Mouse (Mus musculus) liver, adult 2 months (tissue): ENCODE data around the gene Wdfy4. TPM values are rescaled to one million over a fixed set of nuclear protein-coding genes. Genes with fewer than 3 reads are reported as not detected.
A peak's percentile ranks its signal among the peaks of the same experiment; 100 is the strongest.

Experiments
- DNase-seq: peaks from one replicate; pipeline ENCODE4 v3.0.0-alpha.2; 2011; ENCODE audit warnings: low read depth, low spot score; ENCODE audit errors: extremely low read depth
- H3K27ac ChIP-seq: fragments of 200-500 bp; replicated peaks from 2 replicates; pipeline ENCODE4 v1.5.1; 2012; ENCODE audit warnings: low read depth, mild to moderate bottlenecking, control low read depth, inconsistent platforms, low read length; ENCODE audit not compliant: insufficient read depth
- H3K27me3 ChIP-seq: fragments of 200-500 bp; 2 replicates; pipeline ENCODE4 v1.6.1; 2012; ENCODE audit warnings: mild to moderate bottlenecking, moderate library complexity, low read length, inconsistent platforms; ENCODE audit not compliant: control insufficient read depth, insufficient read depth
- H3K36me3 ChIP-seq: fragments of 200-500 bp; 2 replicates; pipeline ENCODE4 v1.6.1; 2012; ENCODE audit warnings: low read length, inconsistent platforms; ENCODE audit not compliant: control insufficient read depth, insufficient read depth
- H3K4me1 ChIP-seq: fragments of 200-500 bp; 2 replicates; pipeline ENCODE4 v1.6.1; 2011; ENCODE audit warnings: low read length; ENCODE audit not compliant: control insufficient read depth, insufficient read depth
- H3K4me3 ChIP-seq: fragments of 200-500 bp; 2 replicates; pipeline ENCODE4 v1.5.1; 2011; ENCODE audit warnings: low read depth, mild to moderate bottlenecking, control low read depth, low read length, moderate library complexity; ENCODE audit not compliant: insufficient read depth
- H3K79me2 ChIP-seq: fragments of 200-500 bp; 2 replicates; pipeline ENCODE4 v1.6.1; 2012; ENCODE audit warnings: inconsistent platforms, mild to moderate bottlenecking, low read length, moderate library complexity; ENCODE audit not compliant: control insufficient read depth, insufficient read depth
- H3K9ac ChIP-seq: fragments of 200-500 bp; 2 replicates; pipeline ENCODE4 v1.6.1; 2012; ENCODE audit warnings: low read depth, mild to moderate bottlenecking, control low read depth, inconsistent platforms, low read length
- CTCF ChIP-seq: fragments of 200-500 bp; IDR thresholded peaks from 2 replicates; pipeline ENCODE4 v1.5.1; 2011; ENCODE audit warnings: low read depth, low read length, control low read depth
- POLR2A ChIP-seq: fragments of 200-500 bp; IDR thresholded peaks from 2 replicates; pipeline ENCODE4 v1.6.1; 2011; ENCODE audit warnings: low read length, control low read depth; ENCODE audit not compliant: insufficient read depth; ENCODE audit errors: extremely low read depth
- WGBS: fragments of 180-500 bp; shearing (Covaris S2); methylation state at CpG from one replicate; pipeline ENCODE4 v1.1.7; 2018; 5-methylcytosine and 5-hydroxymethylcytosine counted together
- polyA plus RNA-seq: library from polyadenylated mRNA; depleted of rRNA; stranded (reverse); fragments of >200 nt; gene quantifications from 2 replicates; pipeline ENCODE4 v1.2.3, GENCODE M21; 2012; rRNA removed
- total RNA-seq: library from RNA; depleted of rRNA; stranded (reverse); fragments of >200 nt; gene quantifications from 2 replicates; pipeline ENCODE4 v1.2.3, GENCODE M21; 2014; rRNA removed

The Wdfy4 gene
- total RNA-seq = 3.0 and 5.8 TPM in 2 replicates
- polyA plus RNA-seq = 0.52 and 2.1 TPM in 2 replicates

- Histone ChIP-seq H3K4me3 (peak within 1 kb of the TSS; percentile 18), H3K27me3 (no peaks in the 10 kb centered on the region), H3K4me1 (no peaks in the 10 kb centered on the region), H3K9ac (no peak within 1 kb of the TSS), H3K79me2 (no peaks in the 10 kb centered on the region), H3K36me3 (no peaks in the 10 kb centered on the region), H3K27ac (peak within 1 kb of the TSS; percentile 61)
- peak; percentile 36 for DNase-seq
- WGBS = 77% methylated on average over 11 of the region's 11 CpGs
- no peak for TF ChIP-seq POLR2A
- no peak for TF ChIP-seq CTCF
These were observed at the start of gene Wdfy4 for GRCm38 (mm10) chr14:33185068-33185800. Wdfy4 (minus strand) TSS chr14:33185508.

GRCm38 (mm10) chr14:33232048-33232447 lies 46.7 kb upstream of the Wdfy4 start:
- H3K36me3 ChIP-seq = no peaks in the 10 kb centered on the region
- TF ChIP-seq CTCF = no peak
- TF ChIP-seq POLR2A = no peak
- peaks cover 2% of the 10 kb centered on the region; the same call in 1 of the 2 replicates for H3K27me3 ChIP-seq
- WGBS = 67% methylated on average over 5 of the region's 5 CpGs
- no peak overlapping the region for H3K27ac ChIP-seq
- H3K9ac ChIP-seq = no peak overlapping the region
- H3K4me1 ChIP-seq = no peaks in the 10 kb centered on the region
- no peak for DNase-seq
- H3K4me3 ChIP-seq = no peak overlapping the region
- no peaks in the 10 kb centered on the region for H3K79me2 ChIP-seq

- no peak for DNase-seq
- 80% methylated on average over 3 of the region's 3 CpGs for WGBS
- no peaks in the 10 kb centered on the region for H3K79me2 ChIP-seq
- H3K27me3 ChIP-seq = peaks cover 2% of the 10 kb centered on the region; the same call in 1 of the 2 replicates
- no peak overlapping the region for H3K27ac ChIP-seq
- no peaks in the 10 kb centered on the region for H3K36me3 ChIP-seq
- H3K4me3 ChIP-seq = no peak overlapping the region
- TF ChIP-seq CTCF (no peak), POLR2A (no peak)
- no peak overlapping the region for H3K9ac ChIP-seq
- H3K4me1 ChIP-seq = no peaks in the 10 kb centered on the region
These were observed 46.0 kb upstream of the Wdfy4 start for GRCm38 (mm10) chr14:33231311-33231710.

GRCm38 (mm10) chr14:33230672-33231071 lies 45.4 kb upstream of the Wdfy4 start:
- Histone ChIP-seq H3K4me3 (no peak overlapping the region), H3K9ac (no peak overlapping the region), H3K36me3 (no peaks in the 10 kb centered on the region), H3K27ac (no peak overlapping the region), H3K4me1 (no peaks in the 10 kb centered on the region), H3K27me3 (peaks cover 2% of the 10 kb centered on the region; the same call in 1 of the 2 replicates), H3K79me2 (no peaks in the 10 kb centered on the region)
- 88% methylated on average over 4 of the region's 4 CpGs for whole genome bisulfite sequencing
- TF ChIP-seq POLR2A (no peak), CTCF (no peak)
- DNase-seq = no peak

GRCm38 (mm10) chr14:33225235-33225634 lies 39.9 kb upstream of the Wdfy4 start:
- 72% methylated on average over 4 of the region's 4 CpGs for WGBS
- peaks cover 2% of the 10 kb centered on the region; the same call in 1 of the 2 replicates for H3K27me3 ChIP-seq
- no peak overlapping the region for H3K27ac ChIP-seq
- TF ChIP-seq CTCF = no peak
- no peak for TF ChIP-seq POLR2A
- H3K36me3 ChIP-seq = no peaks in the 10 kb centered on the region
- H3K4me3 ChIP-seq = no peak overlapping the region
- H3K79me2 ChIP-seq = no peaks in the 10 kb centered on the region
- H3K4me1 ChIP-seq = no peaks in the 10 kb centered on the region
- DNase-seq = no peak
- no peak overlapping the region for H3K9ac ChIP-seq
